ENCODE assay signal across 8 mouse cellular contexts in genomic region chr8:122281317-122282034, GRCm38 (mm10). TPM values are rescaled to one million over a fixed set of nuclear protein-coding genes. Genes with fewer than 3 reads are reported as not detected.
A peak's percentile ranks its signal among the peaks of the same experiment; 100 is the strongest.
DNase-seq lines count a peak whose midpoint lies in the region; ATAC-seq and TF ChIP-seq lines count a peak whose summit lies in the region.

No protein-coding gene starts in this region.

- H3K4me3 ChIP-seq in embryonic facial prominence, embryonic 14.5 days (ENCODE audit: low read depth, low read length) = peak overlapping the region; percentile 71
- peak overlapping the region; percentile 42 for H3K4me3 ChIP-seq in heart, adult 2 months
- H3K4me3 ChIP-seq in limb, embryonic 13.5 days = peak overlapping the region; percentile 71
- peak overlapping the region; percentile 77 for H3K4me3 ChIP-seq in midbrain, embryonic 16.5 days (ENCODE audit: low read depth, low read length)

- H3K36me3 ChIP-seq in embryonic facial prominence, embryonic 14.5 days (ENCODE audit: control insufficient read depth, insufficient read depth, low read length) = no peaks in the 10 kb centered on the region
- no peaks in the 10 kb centered on the region for H3K36me3 ChIP-seq in heart, adult 2 months (ENCODE audit: control insufficient read depth, insufficient read depth, low read length)
- no peaks in the 10 kb centered on the region for H3K36me3 ChIP-seq in limb, embryonic 13.5 days
- no peaks in the 10 kb centered on the region for H3K36me3 ChIP-seq in midbrain, embryonic 16.5 days (ENCODE audit: control insufficient read depth, insufficient read depth, low read length)

- TF ChIP-seq CTCF in heart, adult 2 months (IDR thresholded peaks at IDR 0.05) = no peak

- peak overlapping the region; percentile 50; the same call in 1 of the 2 replicates for H3K9ac ChIP-seq in embryonic facial prominence, embryonic 14.5 days (ENCODE audit: low read depth, low read length)
- peak overlapping the region; percentile 68 for H3K9ac ChIP-seq in heart, adult 2 months (ENCODE audit: low read depth, low read length)
- 0 out of 2 replicates have a peak overlapping the region, but pooled peaks have one; percentile 43 for H3K9ac ChIP-seq in limb, embryonic 13.5 days
- peak overlapping the region; percentile 82; the same call in 1 of the 2 replicates for H3K9ac ChIP-seq in midbrain, embryonic 16.5 days (ENCODE audit: low read depth, low read length)

- H3K79me2 ChIP-seq in heart, adult 2 months (replicated peaks; ENCODE audit: control insufficient read depth, insufficient read depth, low read length) = 0 out of 2 replicates have a peak, but pooled peaks cover 2% of the 10 kb centered on the region

- peak; percentile 98 for DNase-seq in 3T3-L1 (ENCODE audit: low read depth, low spot score)
- peak; percentile 99 to 100 for DNase-seq in adrenal gland, postnatal 4 days (ENCODE audit: low spot score in 2 of 2)
- peak; percentile 99 for DNase-seq in embryonic facial prominence, embryonic 14.5 days (ENCODE audit: low spot score)
- DNase-seq in heart, adult 2 months = peak; percentile 100
- peak; percentile 99 to 100 for DNase-seq in kidney, adult 8-10 months
- DNase-seq in spleen, postnatal 10 days (ENCODE audit: low spot score in 2 of 2) = peak; percentile 100

- H3K4me2 ChIP-seq in embryonic facial prominence, embryonic 14.5 days (ENCODE audit: low read depth, low read length) = peak overlapping the region; percentile 99
- peak overlapping the region; percentile 100 for H3K4me2 ChIP-seq in limb, embryonic 13.5 days (replicated peaks)
- peak overlapping the region; percentile 99 for H3K4me2 ChIP-seq in midbrain, embryonic 16.5 days (ENCODE audit: low read length)

- ATAC-seq in embryonic facial prominence, embryonic 14.5 days (ENCODE audit: low read depth) = peak; percentile 95
- ATAC-seq in limb, embryonic 13.5 days (ENCODE audit: low FRiP score, low read depth) = peak; percentile 92
- ATAC-seq in midbrain, embryonic 16.5 days = peak; percentile 92

- WGBS in embryonic facial prominence, embryonic 14.5 days = under 1% methylated on average over 42 of the region's 47 CpGs
- WGBS in heart, adult 2 months = under 1% methylated on average over 47 of the region's 47 CpGs
- under 1% methylated on average over 45 of the region's 47 CpGs for WGBS in limb, embryonic 13.5 days
- WGBS in midbrain, embryonic 16.5 days = under 1% methylated on average over 45 of the region's 47 CpGs

- peaks cover 24% of the 10 kb centered on the region for H3K27me3 ChIP-seq in embryonic facial prominence, embryonic 14.5 days (replicated peaks; ENCODE audit: control insufficient read depth, insufficient read depth, low read length)
- H3K27me3 ChIP-seq in heart, adult 2 months (ENCODE audit: control insufficient read depth, insufficient read depth, low read length) = no peaks in the 10 kb centered on the region
- H3K27me3 ChIP-seq in limb, embryonic 13.5 days = peaks cover 41% of the 10 kb centered on the region
- no peaks in the 10 kb centered on the region; the same call in 1 of the 2 replicates for H3K27me3 ChIP-seq in midbrain, embryonic 16.5 days (ENCODE audit: control insufficient read depth, insufficient read depth, low read depth, low read length)

- H3K27ac ChIP-seq in embryonic facial prominence, embryonic 14.5 days (replicated peaks; ENCODE audit: low read depth, low read length) = peak overlapping the region; percentile 35; the same call in 1 of the 2 replicates
- H3K27ac ChIP-seq in heart, adult 2 months = peak overlapping the region; percentile 86
- peak overlapping the region; percentile 49 for H3K27ac ChIP-seq in limb, embryonic 13.5 days
- peak overlapping the region; percentile 1; the same call in 1 of the 2 replicates for H3K27ac ChIP-seq in midbrain, embryonic 16.5 days (ENCODE audit: low read length)

- no peaks in the 10 kb centered on the region for H3K9me3 ChIP-seq in embryonic facial prominence, embryonic 14.5 days (ENCODE audit: control insufficient read depth, low read length)
- no peaks in the 10 kb centered on the region for H3K9me3 ChIP-seq in limb, embryonic 13.5 days
- H3K9me3 ChIP-seq in midbrain, embryonic 16.5 days (replicated peaks; ENCODE audit: control insufficient read depth, low read length, poor library complexity, severe bottlenecking) = no peaks in the 10 kb centered on the region

- peaks cover 27% of the 10 kb centered on the region for H3K4me1 ChIP-seq in embryonic facial prominence, embryonic 14.5 days (ENCODE audit: control insufficient read depth, insufficient read depth, low read length)
- peaks cover 11% of the 10 kb centered on the region for H3K4me1 ChIP-seq in heart, adult 2 months (ENCODE audit: control insufficient read depth, insufficient read depth, low read length)
- H3K4me1 ChIP-seq in limb, embryonic 13.5 days = peaks cover 40% of the 10 kb centered on the region
- peaks cover 26% of the 10 kb centered on the region; the same call in 1 of the 2 replicates for H3K4me1 ChIP-seq in midbrain, embryonic 16.5 days (ENCODE audit: control insufficient read depth, insufficient read depth, low read length)

- TF ChIP-seq POLR2A in heart, adult 2 months (IDR thresholded peaks at IDR 0.05; ENCODE audit: insufficient read depth, low read depth, low read length) = peak; percentile 82

- intact Hi-C loops in heart, adult 2 months (cut with DNase I) = loop anchor here (5.0 kb wide), 1 partner anchor 161 kb away; the partner anchor contains the start of gene Mvd

- 0 out of 2 replicates have a peak, but pooled peaks have one; percentile 8 for TF ChIP-seq EP300 in heart, adult 2 months (IDR thresholded peaks at IDR 0.05; ENCODE audit: insufficient read depth, low read depth, low read length)

RNA-seq across cellular contexts. Expression of gene Zfpm1, which starts 0.5 kb away (rescaled TPM):
- 10 to 100 TPM; 32.9 to 42.5 TPM for total RNA-seq in adrenal gland, postnatal 4 days (2021)
- polyA plus RNA-seq in embryonic facial prominence, embryonic 14.5 days (2014; fragmentation: Nextera tagmentation; extraction: Ambion mirVana) = 1.7 and 1.9 TPM in 2 replicates
- 10 to 100 TPM; 21.2 to 24.6 TPM for total RNA-seq in heart, adult 2 months (2021)
- polyA plus RNA-seq in heart, adult 2 months (2012; rRNA removed) = 20.0 and 20.9 TPM in 2 replicates
- 0.80 and 1.1 TPM in 2 replicates for polyA plus RNA-seq in limb, embryonic 13.5 days (2015; fragmentation: Nextera tagmentation; extraction: Ambion mirVana)
- polyA plus RNA-seq in midbrain, embryonic 16.5 days (2015; fragmentation: Nextera tagmentation; extraction: Ambion mirVana) = 0.77 and 1.2 TPM in 2 replicates

Comparison
In these comparisons a context has a peak if more than half of its experiments do, and no peak if none do; other contexts are left out.
1. Peak in every context shown above with its lines: DNase-seq, ATAC-seq, H3K4me3 ChIP-seq and H3K27ac ChIP-seq.
2. H3K27ac ChIP-seq: peak in every context shown above with its lines; median percentile 86 in heart, adult 2 months; 49 in limb, embryonic 13.5 days; 35 in embryonic facial prominence, embryonic 14.5 days; 1 in midbrain, embryonic 16.5 days.